Mouse (Mus musculus) bone marrow, adult 2 months (tissue): ENCODE measurements around the gene Odf4. TPM values are rescaled to one million over a fixed set of nuclear protein-coding genes. Genes with fewer than 3 reads are reported as not detected.

Experiments used
- H3K27ac ChIP-seq: fragments of 200-500 bp; 2 replicates; pipeline ENCODE4 v1.5.1; 2012; ENCODE audit warnings: low read depth, mild to moderate bottlenecking, control low read depth, inconsistent platforms, low read length; ENCODE audit not compliant: control insufficient read depth, poor library complexity, insufficient read depth
- H3K4me1 ChIP-seq: fragments of 200-500 bp; 2 replicates; pipeline ENCODE4 v1.6.1; 2011; ENCODE audit warnings: low read length; ENCODE audit not compliant: control insufficient read depth, insufficient read depth
- H3K4me3 ChIP-seq: fragments of 200-500 bp; replicated peaks from 2 replicates; pipeline ENCODE3; 2011; ENCODE audit warnings: mild to moderate bottlenecking, low read depth, low read length, control low read depth; ENCODE audit not compliant: control insufficient read depth
- CTCF ChIP-seq: fragments of 200-500 bp; IDR thresholded peaks from 2 replicates; pipeline ENCODE4 v1.5.1; 2011; ENCODE audit warnings: low read length, control low read depth; ENCODE audit not compliant: control insufficient read depth, insufficient read depth
- POLR2A ChIP-seq: fragments of 200-500 bp; IDR thresholded peaks from 2 replicates; pipeline ENCODE4 v1.6.1; 2011; ENCODE audit warnings: low read depth, mild to moderate bottlenecking, control low read depth, low read length, borderline replicate concordance; ENCODE audit not compliant: control insufficient read depth
- WGBS: fragments of 180-500 bp; shearing (Covaris S2); methylation state at CpG from one replicate; pipeline ENCODE4 v1.1.7; 2018; 5-methylcytosine and 5-hydroxymethylcytosine counted together
- polyA plus RNA-seq: library from polyadenylated mRNA; stranded (reverse); fragments of >200 nt; gene quantifications from 2 replicates; pipeline ENCODE4 v1.2.4, GENCODE M21; 2011; ENCODE audit warnings: low replicate concordance; ENCODE audit not compliant: missing spikeins, insufficient read depth, insufficient read length

Odf4 gene
- polyA plus RNA-seq, 1 experiment: not detected

- Histone ChIP-seq H3K4me3 (no peak overlapping the region), H3K27ac (no peak overlapping the region), H3K4me1 (no peaks in the 10 kb centered on the region; the same call in none of the 2 replicates)
- 54% methylated on average over 5 of the region's 5 CpGs for WGBS
- TF ChIP-seq POLR2A (no peak), CTCF (no peak)
Observed at GRCm38 (mm10) chr11:68902823-68903222, 24.1 kb downstream of the Odf4 start.

- peak overlapping the region; percentile 77 for H3K4me3 ChIP-seq
- H3K4me1 ChIP-seq: no peaks in the 10 kb centered on the region; the same call in none of the 2 replicates
- 5% methylated on average over 11 of the region's 11 CpGs for WGBS
- H3K27ac ChIP-seq: no peak overlapping the region
- TF ChIP-seq POLR2A (no peak), CTCF (no peak)
Observed at GRCm38 (mm10) chr11:68902367-68902766, 24.5 kb downstream of the Odf4 start.

GRCm38 (mm10) chr11:68902047-68902364 lies 24.9 kb downstream of the Odf4 start:
- TF ChIP-seq CTCF (no peak), POLR2A (no peak)
- Histone ChIP-seq H3K27ac (no peak overlapping the region; the same call in 1 of the 2 replicates), H3K4me1 (no peaks in the 10 kb centered on the region; the same call in none of the 2 replicates), H3K4me3 (peak overlapping the region; percentile 77)
- WGBS: under 1% methylated on average over 10 of the region's 10 CpGs

- TF ChIP-seq POLR2A: peak; percentile 85; the same call in 1 of the 2 replicates
- TF ChIP-seq CTCF: peak; percentile 94
- WGBS: under 1% methylated on average over 52 of the region's 52 CpGs
- Histone ChIP-seq H3K4me1 (no peaks in the 10 kb centered on the region; the same call in none of the 2 replicates), H3K4me3 (peak within 1 kb of the TSS; percentile 77), H3K27ac (peak within 1 kb of the TSS; percentile 60)
Observed at GRCm38 (mm10) chr11:68901351-68902046, 25.4 kb downstream of the Odf4 start, which contains the start of gene Rpl26. Rpl26 (plus strand) TSS chr11:68901583.

- WGBS: 34% methylated on average over 31 of the region's 31 CpGs
- H3K27ac ChIP-seq: peak overlapping the region; percentile 5; the same call in 1 of the 2 replicates
- H3K4me3 ChIP-seq: peak overlapping the region; percentile 38
- H3K4me1 ChIP-seq: no peaks in the 10 kb centered on the region; the same call in none of the 2 replicates
- TF ChIP-seq POLR2A (no peak), CTCF (no peak)
Observed at GRCm38 (mm10) chr11:68900519-68901350, 26.1 kb downstream of the Odf4 start.

GRCm38 (mm10) chr11:68899815-68900214 lies 27.1 kb downstream of the Odf4 start:
- Histone ChIP-seq H3K4me1 (no peaks in the 10 kb centered on the region; the same call in none of the 2 replicates), H3K27ac (no peak overlapping the region), H3K4me3 (no peak overlapping the region)
- TF ChIP-seq CTCF (no peak), POLR2A (no peak)
- 62% methylated on average over 8 of the region's 8 CpGs for WGBS

GRCm38 (mm10) chr11:68898790-68899189 lies 28.1 kb downstream of the Odf4 start:
- H3K4me1 ChIP-seq: no peaks in the 10 kb centered on the region; the same call in none of the 2 replicates
- TF ChIP-seq CTCF (no peak), POLR2A (no peak)

GRCm38 (mm10) chr11:68897838-68898237 lies 29.0 kb downstream of the Odf4 start:
- Histone ChIP-seq H3K4me3 (no peak overlapping the region), H3K27ac (no peak overlapping the region), H3K4me1 (no peaks in the 10 kb centered on the region; the same call in none of the 2 replicates)
- WGBS: 50% methylated on average over 6 of the region's 6 CpGs
- no peak for TF ChIP-seq CTCF
- TF ChIP-seq POLR2A: no peak

More at GRCm38 (mm10) chr11:68898790-68899189, 28.1 kb downstream of the Odf4 start:
- Histone ChIP-seq H3K27ac (no peak overlapping the region), H3K4me3 (no peak overlapping the region)
- WGBS: 61% methylated on average over 6 of the region's 6 CpGs
